Mouse (Mus musculus) gastrocnemius, postnatal 10 days (tissue): ENCODE data around the gene Gng5. TPM values are rescaled to one million over a fixed set of nuclear protein-coding genes. Genes with fewer than 3 reads are reported as not detected.

ENCODE experiments used
- DNase-seq: peaks from one replicate; pipeline ENCODE4 v3.0.0; 2021; ENCODE audit warnings: mixed read lengths
- total RNA-seq, 2 experiments: library from RNA; stranded (reverse); gene quantifications; 2 replicates each; pipeline ENCODE4 v1.2.3; 2021

Gene Gng5
- total RNA-seq, 2 experiments from 2014 or later, result 278 TPM

DNA sequence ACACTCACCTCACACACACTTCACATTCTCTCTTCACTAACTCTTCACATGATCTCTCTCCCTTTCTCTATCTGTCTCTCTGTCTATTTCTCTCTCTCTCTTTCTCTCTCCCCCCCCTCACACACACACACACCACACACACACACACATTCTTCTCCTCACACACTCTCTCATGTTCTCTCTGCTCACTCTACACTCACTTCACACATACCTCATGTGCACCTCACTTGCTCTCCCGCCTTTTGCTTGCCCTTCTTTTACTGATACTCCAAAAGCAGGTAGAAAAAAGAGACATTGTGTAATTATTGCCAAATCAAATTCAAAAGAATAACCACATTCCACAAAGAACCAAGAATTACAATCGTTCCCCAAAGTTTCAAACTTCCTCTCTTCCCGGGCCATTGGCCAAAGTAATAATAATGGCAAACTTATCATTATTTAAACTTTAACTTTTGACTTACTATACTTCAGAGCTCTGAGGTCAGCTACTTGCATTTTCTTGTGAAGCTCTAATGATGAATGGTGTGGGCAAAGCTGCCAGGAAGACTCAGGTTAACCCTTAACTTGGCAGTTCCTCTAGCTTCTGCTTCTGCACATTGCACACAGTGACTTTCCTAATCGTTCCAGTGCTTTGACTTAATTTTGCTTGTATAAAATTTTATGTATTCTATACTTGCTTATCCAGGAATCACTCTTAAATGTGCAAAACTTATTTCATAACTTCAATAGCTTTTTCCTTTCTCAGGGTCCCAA, 41.1 kb downstream of the Gng5 start:
- DNase-seq, result no peak

- no peak for DNase-seq
Measured at GRCm38 (mm10) chr3:146543632-146544031, 44.0 kb downstream of the Gng5 start.

- no peak for DNase-seq
Measured at GRCm38 (mm10) chr3:146554816-146555215, 55.2 kb downstream of the Gng5 start.

Other genes with a start within 250 kb of the Gng5 start
- 10 to 100 TPM; 16.2 to 17.5 TPM for gene Ssx2ip, start 95.2 kb upstream of the Gng5 start, total RNA-seq
- gene Ctbs, start 50.0 kb upstream of the Gng5 start, total RNA-seq, result 1 to 10 TPM; 6.5 to 7.4 TPM
- gene Spata1, start 54 bp upstream of the Gng5 start, total RNA-seq, result 1 to 10 TPM; 2.0 to 2.4 TPM
- 10 to 100 TPM; 15.2 to 17.8 TPM for gene Rpf1, start 21.6 kb downstream of the Gng5 start, total RNA-seq
- gene Uox, start 70.6 kb downstream of the Gng5 start, total RNA-seq, result under 1 TPM in 1 of 2 experiments, not detected in 1; 0.32 TPM
- gene Dnase2b, start 115.8 kb downstream of the Gng5 start, total RNA-seq, result not detected
- gene 4930503B20Rik, start 151.5 kb downstream of the Gng5 start, total RNA-seq, result under 1 TPM in 1 of 2 experiments, not detected in 1; 0.16 TPM
- under 1 TPM; 0.66 to 0.77 TPM for gene Samd13, start 185.8 kb downstream of the Gng5 start, total RNA-seq